Mouse (Mus musculus) gastrocnemius, postnatal 14 days (tissue): ENCODE measurements around the gene Prkag2. TPM values are rescaled to one million over a fixed set of nuclear protein-coding genes. Genes with fewer than 3 reads are reported as not detected.

Experiments used
- DNase-seq: peaks from one replicate; pipeline ENCODE4 v3.0.0; 2021; ENCODE audit warnings: mixed read lengths
- intact Hi-C: fragments of 180-260 bp; cut with DNase I; formaldehyde crosslinking; loops from one replicate; pipeline ENCODE4 v1.15.1; 2025; ENCODE audit warnings: low total_unique reads
- long read RNA-seq, 2 experiments: library from polyadenylated mRNA; stranded (forward); transcript quantifications; one replicate each; pipeline ENCODE4 v2.0.0; 2021
- total RNA-seq, 2 experiments: library from RNA; stranded (reverse); gene quantifications; 2 replicates each; pipeline ENCODE4 v1.2.3; 2021

The Prkag2 gene
- total RNA-seq, result 10 to 100 TPM; 13.1 to 15.1 TPM
- long read RNA-seq, experiment 1, transcript Prkag2-203 (12 exons, 2,205 nt), result major isoform, 5 of 12 reads
- long read RNA-seq, experiment 1, partial matches to known transcripts, result 4 of 12 reads
- long read RNA-seq, experiment 1, other reads (novel, unspliced or antisense), result 3 of 12 reads
- long read RNA-seq, experiment 2, transcript Prkag2-203 (12 exons, 2,205 nt), result major isoform, 9 of 13 reads
- long read RNA-seq, experiment 2, partial matches to known transcripts, result 2 of 13 reads
- long read RNA-seq, experiment 2, other reads (novel, unspliced or antisense), result 2 of 13 reads

- DNase-seq, result peak; percentile 74
- intact Hi-C loops, result no loop called here
These were observed at the start of gene Prkag2 for GRCm38 (mm10) chr5:25100516-25101125. Gene Prkag2, minus strand, starts transcription at chr5:25100642.

- DNase-seq, result no peak
- intact Hi-C loops, result no loop called here
These were observed 49.0 kb upstream of the Prkag2 start for GRCm38 (mm10) chr5:25149331-25149965.

GRCm38 (mm10) chr5:25146705-25147104 is 46.3 kb upstream of the Prkag2 start:
- intact Hi-C loops, result no loop called here
- DNase-seq, result no peak

- no peak for DNase-seq
- intact Hi-C loops, result no loop called here
These were observed 27.4 kb upstream of the Prkag2 start for GRCm38 (mm10) chr5:25127865-25128264.

GRCm38 (mm10) chr5:25125884-25126560 is 25.6 kb upstream of the Prkag2 start:
- intact Hi-C loops, result no loop called here

GRCm38 (mm10) chr5:25122534-25122933 is 22.1 kb upstream of the Prkag2 start:
- DNase-seq, result no peak
- intact Hi-C loops, result no loop called here

More at GRCm38 (mm10) chr5:25125884-25126560, 25.6 kb upstream of the Prkag2 start:
- no peak for DNase-seq

GRCm38 (mm10) chr5:25119148-25119547 is 18.7 kb upstream of the Prkag2 start:
- no peak for DNase-seq
- intact Hi-C loops, result no loop called here

- no peak for DNase-seq
- intact Hi-C loops, result no loop called here
These were observed 15.6 kb upstream of the Prkag2 start for GRCm38 (mm10) chr5:25115997-25116396.

- intact Hi-C loops, result no loop called here
- no peak for DNase-seq
These were observed 14.8 kb upstream of the Prkag2 start for GRCm38 (mm10) chr5:25115216-25115615.

GRCm38 (mm10) chr5:25114110-25114509 is 13.7 kb upstream of the Prkag2 start:
- no peak for DNase-seq
- intact Hi-C loops, result no loop called here

GRCm38 (mm10) chr5:25110314-25110713 is 9.9 kb upstream of the Prkag2 start:
- intact Hi-C loops, result no loop called here
- no peak for DNase-seq

- DNase-seq, result no peak
- intact Hi-C loops, result no loop called here
These were observed 5.3 kb upstream of the Prkag2 start for GRCm38 (mm10) chr5:25105748-25106147.

- intact Hi-C loops, result no loop called here
- peak; percentile 68 for DNase-seq
These were observed 683 bp upstream of the Prkag2 start for GRCm38 (mm10) chr5:25101126-25101523.

- intact Hi-C loops, result no loop called here
- no peak for DNase-seq
These were observed 306 bp downstream of the Prkag2 start for GRCm38 (mm10) chr5:25100157-25100515.

- intact Hi-C loops, result no loop called here
- peak; percentile 64 for DNase-seq
These were observed 880 bp downstream of the Prkag2 start for GRCm38 (mm10) chr5:25099367-25100156.

GRCm38 (mm10) chr5:25097891-25098290 is 2.6 kb downstream of the Prkag2 start:
- intact Hi-C loops, result no loop called here

GRCm38 (mm10) chr5:25096431-25096830 is 4.0 kb downstream of the Prkag2 start:
- intact Hi-C loops, result no loop called here
- peak; percentile 78 for DNase-seq

More at GRCm38 (mm10) chr5:25097891-25098290, 2.6 kb downstream of the Prkag2 start:
- DNase-seq, result no peak

- no peak for DNase-seq
- intact Hi-C loops, result no loop called here
These were observed 7.7 kb downstream of the Prkag2 start for GRCm38 (mm10) chr5:25092630-25093245.
